Mouse (Mus musculus) olfactory bulb, adult 2 months (tissue): ENCODE results near the gene Mrps6. TPM values are rescaled to one million over a fixed set of nuclear protein-coding genes. Genes with fewer than 3 reads are reported as not detected.
A peak's percentile ranks its signal among the peaks of the same experiment; 100 is the strongest.

Experiments
- H3K27ac ChIP-seq: fragments of 200-500 bp; 2 replicates; pipeline ENCODE4 v1.5.1; 2012; ENCODE audit warnings: low read depth, low read length; ENCODE audit not compliant: insufficient read depth
- H3K4me1 ChIP-seq: fragments of 200-500 bp; 2 replicates; pipeline ENCODE4 v1.6.1; 2012; ENCODE audit warnings: low read length; ENCODE audit not compliant: control insufficient read depth, insufficient read depth
- H3K4me3 ChIP-seq: fragments of 200-500 bp; 2 replicates; pipeline ENCODE4 v1.5.1; 2012; ENCODE audit warnings: mild to moderate bottlenecking, low read depth, low read length, moderate library complexity; ENCODE audit not compliant: insufficient read depth
- CTCF ChIP-seq: fragments of 200-500 bp; IDR thresholded peaks from 2 replicates; pipeline ENCODE4 v1.5.1; 2012; ENCODE audit warnings: low read depth, mild to moderate bottlenecking, low read length, moderate library complexity; ENCODE audit not compliant: insufficient read depth
- POLR2A ChIP-seq: fragments of 200-500 bp; IDR thresholded peaks from 2 replicates; pipeline ENCODE4 v1.6.1; 2012; ENCODE audit warnings: mild to moderate bottlenecking, low read depth, low read length, moderate library complexity; ENCODE audit not compliant: insufficient read depth
- WGBS: fragments of 180-500 bp; shearing (Covaris S2); methylation state at CpG from one replicate; pipeline ENCODE4 v1.1.7; 2018; 5-methylcytosine and 5-hydroxymethylcytosine counted together
- polyA plus RNA-seq: library from polyadenylated mRNA; stranded (reverse); fragments of >200 nt; gene quantifications from 2 replicates; pipeline ENCODE4 v1.2.4, GENCODE M21; 2012; ENCODE audit warnings: low replicate concordance; ENCODE audit not compliant: missing spikeins, insufficient read depth, insufficient read length

Mrps6 gene
- polyA plus RNA-seq, 1 experiment, result not detected

- WGBS, result 53% methylated on average over 11 of the region's 11 CpGs
- TF ChIP-seq CTCF, result no peak
- no peak for TF ChIP-seq POLR2A
- peak overlapping the region; percentile 53; the same call in 1 of the 2 replicates for H3K27ac ChIP-seq
- H3K4me3 ChIP-seq, result no peak overlapping the region
- H3K4me1 ChIP-seq, result peaks cover 18% of the 10 kb centered on the region
Measured at GRCm38 (mm10) chr16:92134148-92134764, 76.2 kb downstream of the Mrps6 start.

GRCm38 (mm10) chr16:92136275-92136674 lies 78.2 kb downstream of the Mrps6 start:
- TF ChIP-seq POLR2A, result no peak
- TF ChIP-seq CTCF, result no peak
- peaks cover 32% of the 10 kb centered on the region for H3K4me1 ChIP-seq
- H3K4me3 ChIP-seq, result no peak overlapping the region
- no peak overlapping the region for H3K27ac ChIP-seq
- 95% methylated on average over 15 of the region's 15 CpGs for WGBS

DNA sequence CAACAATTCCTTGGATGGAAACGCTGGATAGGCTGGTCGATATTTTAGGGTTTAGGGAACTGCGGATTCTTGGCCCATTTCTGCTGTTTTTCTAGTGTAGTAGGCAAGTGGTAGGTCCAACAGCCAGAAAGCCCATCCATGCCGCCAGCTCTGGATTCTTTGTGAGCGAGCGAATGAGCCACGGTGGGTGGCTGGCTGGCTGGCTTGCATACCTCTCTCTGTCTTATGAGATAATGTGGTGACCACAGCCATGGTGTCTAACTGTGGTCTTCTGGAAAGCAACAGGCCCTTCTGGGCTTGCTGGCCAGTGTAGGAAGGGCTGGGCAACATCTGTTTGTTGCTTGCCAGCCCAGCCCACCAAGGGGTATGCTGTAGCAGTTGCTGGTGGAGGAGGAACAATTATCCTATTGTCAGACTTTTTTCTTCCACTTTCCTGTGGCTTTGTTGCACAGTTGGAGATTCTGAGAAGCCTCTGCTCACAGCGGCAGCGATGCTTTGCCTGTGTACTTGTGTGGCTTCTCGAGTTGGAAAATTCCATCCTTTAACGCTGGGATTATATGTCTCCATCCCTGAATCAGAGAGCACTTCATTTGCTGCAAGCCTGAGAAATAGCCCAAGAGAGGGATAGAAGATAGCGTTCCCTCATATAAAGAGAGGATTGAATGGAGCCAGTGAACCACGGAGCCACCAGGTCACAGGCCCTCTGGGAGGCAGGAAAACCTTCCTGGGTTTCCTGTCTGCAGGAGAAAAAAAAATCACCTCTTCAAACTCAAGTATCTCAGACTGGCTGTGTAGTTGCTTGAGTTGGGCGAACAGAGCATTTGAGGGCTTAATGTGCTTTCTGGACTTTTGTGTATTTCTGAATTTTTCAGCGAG lies 81.6 kb downstream of the Mrps6 start:
- 34% methylated on average over 15 of the region's 15 CpGs for WGBS
- H3K4me1 ChIP-seq, result peaks cover 24% of the 10 kb centered on the region
- no peak for TF ChIP-seq CTCF
- no peak overlapping the region for H3K4me3 ChIP-seq
- peak overlapping the region; percentile 59; the same call in 1 of the 2 replicates for H3K27ac ChIP-seq

DNA sequence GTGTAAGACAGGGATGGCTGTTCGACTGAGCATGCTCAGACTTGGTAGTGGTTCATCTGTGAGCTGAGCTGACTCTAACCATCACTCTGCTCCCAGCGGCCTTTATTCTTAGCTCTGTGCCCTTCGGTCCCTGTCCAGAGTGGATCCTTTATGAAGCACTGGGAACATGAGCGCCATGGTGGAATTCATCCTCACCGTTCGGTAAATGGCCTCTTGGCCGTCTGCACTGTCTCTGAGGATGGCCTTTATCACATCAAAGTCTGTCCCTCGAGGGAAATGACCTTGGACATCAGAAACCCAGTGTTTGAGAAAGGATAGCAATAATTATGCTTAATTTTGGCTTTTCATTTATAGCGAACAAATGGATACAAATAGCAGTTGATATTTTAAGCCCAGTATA lies 82.3 kb downstream of the Mrps6 start:
- 77% methylated on average over 9 of the region's 9 CpGs for WGBS
- no peak for TF ChIP-seq CTCF
- TF ChIP-seq POLR2A, result no peak
- Histone ChIP-seq H3K4me3 (no peak overlapping the region), H3K4me1 (peaks cover 17% of the 10 kb centered on the region), H3K27ac (no peak overlapping the region)

- Histone ChIP-seq H3K4me1 (peaks cover 17% of the 10 kb centered on the region), H3K27ac (no peak overlapping the region), H3K4me3 (no peak overlapping the region)
- 95% methylated on average over 12 of the region's 12 CpGs for WGBS
- TF ChIP-seq POLR2A (no peak), CTCF (no peak)
Measured at GRCm38 (mm10) chr16:92141021-92141420, 83.0 kb downstream of the Mrps6 start.

DNA sequence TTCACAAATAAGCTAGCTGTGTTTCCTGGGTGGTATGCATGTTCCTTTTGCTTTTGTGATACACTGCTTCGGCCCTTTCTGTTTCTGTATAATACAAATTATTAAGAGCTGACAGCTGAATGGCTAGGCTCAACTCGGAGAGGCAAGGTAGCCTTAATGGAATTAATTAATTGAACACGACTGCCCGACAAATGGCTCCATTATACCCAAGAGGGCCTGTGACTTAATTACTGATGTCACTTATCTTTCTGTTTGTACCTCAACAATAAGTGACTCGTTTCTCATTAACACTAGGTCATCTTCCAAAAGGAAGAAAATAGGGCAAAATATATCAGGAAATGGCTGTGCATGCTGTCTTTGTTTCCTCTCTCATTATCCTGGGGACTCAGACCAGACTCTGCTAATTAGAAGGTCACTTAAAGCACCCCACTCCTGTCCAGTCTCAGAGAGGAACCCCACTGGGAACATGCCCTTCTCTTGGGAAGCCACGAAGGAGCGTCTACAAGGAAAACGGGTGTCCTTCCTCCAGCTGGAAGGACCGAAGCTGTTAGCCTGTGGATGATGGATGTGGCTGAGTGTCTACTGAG lies 84.4 kb downstream of the Mrps6 start:
- WGBS, result 71% methylated on average over 9 of the region's 9 CpGs
- Histone ChIP-seq H3K27ac (no peak overlapping the region), H3K4me1 (peaks cover 17% of the 10 kb centered on the region), H3K4me3 (no peak overlapping the region)
- TF ChIP-seq POLR2A (no peak), CTCF (no peak)

DNA sequence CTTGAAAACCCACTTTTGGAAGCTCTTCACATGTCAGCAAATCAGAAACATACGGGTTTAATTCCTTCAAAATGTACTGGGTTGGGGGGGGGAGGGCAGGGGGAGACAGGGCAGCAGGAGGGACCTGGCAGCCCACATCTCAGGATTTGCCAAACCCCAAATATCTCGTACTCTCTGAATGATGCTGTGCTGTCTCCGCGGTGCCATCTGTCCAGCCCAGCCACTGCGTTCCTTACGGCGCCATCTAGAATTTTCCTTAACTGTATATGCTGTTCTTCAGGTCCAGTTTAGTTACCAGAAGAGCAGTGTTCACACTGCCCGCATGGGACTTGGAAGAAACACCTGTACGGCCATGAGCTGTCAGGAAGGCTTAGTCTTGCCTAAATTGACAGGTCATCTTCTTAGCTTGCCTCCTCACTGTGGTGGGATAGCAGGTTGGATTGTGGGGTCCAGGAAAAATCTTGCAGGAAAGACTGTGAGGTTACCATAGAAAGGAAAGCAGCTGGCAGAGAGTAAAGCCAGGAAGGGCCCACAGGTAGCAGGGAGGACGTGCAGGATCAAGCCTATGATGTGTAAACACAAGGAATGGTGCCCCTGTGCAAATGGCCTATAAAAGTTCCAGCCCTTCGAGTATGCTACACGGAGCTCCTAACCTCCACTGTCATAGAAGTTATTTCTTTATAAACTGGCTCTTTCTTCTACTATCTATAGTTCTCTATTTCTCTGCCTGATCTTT lies 89.7 kb downstream of the Mrps6 start:
- Histone ChIP-seq H3K4me3 (no peak overlapping the region), H3K4me1 (no peaks in the 10 kb centered on the region), H3K27ac (no peak overlapping the region)
- WGBS, result 93% methylated on average over 12 of the region's 12 CpGs
- TF ChIP-seq POLR2A, result no peak
- TF ChIP-seq CTCF, result no peak

DNA sequence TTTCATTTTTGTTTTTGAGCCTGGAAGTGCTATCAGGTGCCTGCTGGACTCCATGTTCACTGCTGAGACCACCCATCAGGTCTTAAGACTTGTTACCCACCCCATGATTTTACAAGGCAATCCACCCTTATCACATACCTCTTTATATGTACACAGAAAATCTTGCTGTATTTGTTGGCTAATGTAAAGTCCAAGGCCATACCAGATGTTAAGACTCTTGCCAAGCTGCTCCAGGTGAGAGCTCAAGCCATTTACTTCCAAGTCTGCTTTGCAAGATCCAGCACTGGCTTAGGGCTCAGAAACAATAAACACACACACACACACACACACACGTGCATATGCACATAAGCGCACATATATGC lies 90.3 kb downstream of the Mrps6 start:
- TF ChIP-seq POLR2A (no peak), CTCF (no peak)
- no peak overlapping the region for H3K4me3 ChIP-seq
- H3K27ac ChIP-seq, result no peak overlapping the region
- H3K4me1 ChIP-seq, result no peaks in the 10 kb centered on the region
- 94% methylated on average over 2 of the region's 2 CpGs for WGBS

GRCm38 (mm10) chr16:92150975-92151374 lies 92.9 kb downstream of the Mrps6 start:
- 77% methylated on average over 4 of the region's 4 CpGs for WGBS
- TF ChIP-seq CTCF (no peak), POLR2A (no peak)
- no peaks in the 10 kb centered on the region for H3K4me1 ChIP-seq

More at GRCm38 (mm10) chr16:92150975-92151374, 92.9 kb downstream of the Mrps6 start:
- no peak overlapping the region for H3K27ac ChIP-seq
- no peak overlapping the region for H3K4me3 ChIP-seq
